Comparison of ENCODE assay signal across 12 mouse cellular contexts in the genomic region with DNA sequence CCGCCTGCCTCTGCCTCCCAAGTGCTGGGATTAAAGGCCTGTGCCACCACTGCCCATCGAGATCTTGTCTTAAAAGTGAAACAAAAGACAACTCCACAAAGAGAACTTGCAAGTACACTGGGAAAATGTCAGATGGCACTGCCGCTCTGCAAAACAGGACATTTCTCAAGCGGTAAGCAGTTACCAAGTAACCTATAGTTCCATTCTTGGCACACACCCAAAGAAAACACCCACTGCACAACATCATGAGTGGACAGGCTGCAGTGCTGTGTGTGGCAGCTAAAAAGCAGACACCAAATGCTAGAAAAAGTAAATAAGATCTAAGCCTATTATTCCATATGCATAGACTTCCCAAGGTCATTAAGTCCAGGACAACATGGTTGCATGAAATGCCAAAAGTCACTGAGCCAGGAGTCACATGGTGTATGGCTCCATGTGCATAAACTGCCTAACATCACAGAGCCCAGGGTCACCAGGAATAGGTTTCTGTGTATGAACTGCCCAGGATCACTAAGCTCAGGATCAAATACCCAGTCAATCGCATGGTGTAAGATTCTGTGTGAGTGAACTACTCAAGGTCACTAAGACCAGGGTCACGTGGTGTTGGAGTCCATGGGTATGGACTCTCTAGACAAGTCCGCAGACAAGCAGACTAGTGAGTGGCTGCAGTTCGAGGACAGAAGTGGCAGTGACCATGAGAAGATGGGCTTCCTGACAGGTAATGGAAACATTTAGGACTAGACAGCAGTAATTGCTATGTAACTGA. TPM values are rescaled to one million over a fixed set of nuclear protein-coding genes. Genes with fewer than 3 reads are reported as not detected.
DNase-seq lines count a peak whose midpoint lies in the region; ATAC-seq and TF ChIP-seq lines count a peak whose summit lies in the region.
"Had no signal": no experiment of that assay in that cellular context is flagged by ENCODE, and none has a peak within 500 bp of the region (broad histone marks: within the 10 kb centered on the region; RNA-seq: fewer than 3 reads in every experiment).

No protein-coding gene starts in this region.

- peaks cover 16% of the 10 kb centered on the region for H3K36me3 ChIP-seq in heart, embryonic 14.5 days (ENCODE audit: control insufficient read depth, insufficient read depth, low read length)
- H3K36me3 ChIP-seq in liver, postnatal 0 days (replicated peaks; ENCODE audit: insufficient read depth, low read length) = peaks cover 6% of the 10 kb centered on the region; the same call in 1 of the 2 replicates
- no peaks in the 10 kb centered on the region; the same call in 1 of the 2 replicates for H3K36me3 ChIP-seq in forebrain, embryonic 11.5 days (ENCODE audit: control insufficient read depth, insufficient read depth, low read length)

- no peak overlapping the region for H3K9ac ChIP-seq in heart, embryonic 14.5 days (ENCODE audit: low read length)
- peak overlapping the region; percentile 26; the same call in 1 of the 2 replicates for H3K9ac ChIP-seq in liver, postnatal 0 days (replicated peaks)
- no peak overlapping the region for H3K9ac ChIP-seq in forebrain, embryonic 11.5 days (ENCODE audit: low read length)
- H3K9ac ChIP-seq: forebrain, postnatal 0 days had no signal

- H3K4me3 ChIP-seq in heart, embryonic 14.5 days (ENCODE audit: control insufficient read depth in 1 of 2, insufficient read depth in 1 of 2, low read depth in 1 of 2, low read length in 2 of 2) = no peak overlapping the region
- no peak overlapping the region for H3K4me3 ChIP-seq in layer of hippocampus, adult 2 months
- no peak overlapping the region for H3K4me3 ChIP-seq in liver, postnatal 0 days (ENCODE audit: low read depth, low read length)
- no peak overlapping the region for H3K4me3 ChIP-seq in forebrain, embryonic 11.5 days (ENCODE audit: low read depth, low read length)

- no peak for TF ChIP-seq EP300 in liver, postnatal 0 days (IDR thresholded peaks at IDR 0.05; ENCODE audit: low read depth)

- DNase-seq in heart, postnatal 4 days = no peak
- no peak for DNase-seq in layer of hippocampus, adult 2 months (ENCODE audit: low spot score in 2 of 2)
- no peak for DNase-seq in layer of hippocampus, postnatal 25 days (ENCODE audit: extremely low spot score in 1 of 2, low spot score in 1 of 2)
- DNase-seq in brain, adult 2 months (ENCODE audit: low read depth, low spot score) = peak; percentile 52
- no peak for DNase-seq in liver, postnatal 0 days
- no peak for DNase-seq in forebrain, embryonic 11.5 days (ENCODE audit: low spot score)
- no peak for DNase-seq in right cerebral cortex, postnatal 10 days (ENCODE audit: low spot score in 2 of 2)
- DNase-seq: forebrain, postnatal 0 days; right cerebral cortex, adult 18-20 months had no signal

- H3K27me3 ChIP-seq in heart, embryonic 14.5 days (ENCODE audit: control insufficient read depth, insufficient read depth, low read length) = no peaks in the 10 kb centered on the region
- H3K27me3 ChIP-seq in liver, postnatal 0 days (ENCODE audit: insufficient read depth, low read length) = no peaks in the 10 kb centered on the region
- no peaks in the 10 kb centered on the region for H3K27me3 ChIP-seq in forebrain, embryonic 11.5 days (ENCODE audit: control insufficient read depth, insufficient read depth, low read length)

- H3K4me2 ChIP-seq in heart, embryonic 14.5 days (ENCODE audit: low read length) = no peak overlapping the region; the same call in 1 of the 2 replicates
- peak overlapping the region; percentile 35; the same call in 1 of the 2 replicates for H3K4me2 ChIP-seq in liver, postnatal 0 days (ENCODE audit: low read depth, low read length)
- H3K4me2 ChIP-seq in forebrain, embryonic 11.5 days (ENCODE audit: low read depth, low read length, severe bottlenecking) = no peak overlapping the region

- H3K4me1 ChIP-seq in heart, embryonic 14.5 days (ENCODE audit: control insufficient read depth in 2 of 2, insufficient read depth in 2 of 2, low read length in 2 of 2) = peaks cover 45 to 70% of the 10 kb centered on the region in 2 experiments
- peaks cover 59% of the 10 kb centered on the region for H3K4me1 ChIP-seq in liver, postnatal 0 days (ENCODE audit: insufficient read depth)
- no peaks in the 10 kb centered on the region for H3K4me1 ChIP-seq in forebrain, embryonic 11.5 days (replicated peaks; ENCODE audit: control insufficient read depth, insufficient read depth, low read length)

- no peaks in the 10 kb centered on the region for H3K9me3 ChIP-seq in heart, embryonic 14.5 days (ENCODE audit: control insufficient read depth, low read length)
- no peaks in the 10 kb centered on the region for H3K9me3 ChIP-seq in liver, postnatal 0 days (ENCODE audit: low read length)
- no peaks in the 10 kb centered on the region for H3K9me3 ChIP-seq in forebrain, embryonic 11.5 days (ENCODE audit: control insufficient read depth, low read length)

- 64% methylated on average over 8 of the region's 8 CpGs for WGBS in heart, embryonic 14.5 days
- 55% methylated on average over 8 of the region's 8 CpGs for WGBS in liver, postnatal 0 days (ENCODE audit: insufficient replicate concordance)
- 95% methylated on average over 8 of the region's 8 CpGs for WGBS in forebrain, embryonic 11.5 days

- TF ChIP-seq CTCF in layer of hippocampus, adult 2 months (conservative IDR thresholded peaks at IDR 0.05) = no peak
- no peak for TF ChIP-seq CTCF in liver, postnatal 0 days (IDR thresholded peaks at IDR 0.05; ENCODE audit: low read depth)

- ATAC-seq in heart, embryonic 14.5 days (ENCODE audit: insufficient number of reproducible peaks, insufficient read depth, low FRiP score, low read depth) = no peak
- ATAC-seq in liver, postnatal 0 days = peak; percentile 63
- no peak for ATAC-seq in forebrain, embryonic 11.5 days (replicated peaks; ENCODE audit: low FRiP score)
- ATAC-seq: CD4-positive, CD25-positive, alpha-beta regulatory T cell, adult 4 months; forebrain, postnatal 0 days had no signal

- H3K27ac ChIP-seq in heart, embryonic 14.5 days (replicated peaks in 1 of 2; ENCODE audit: control insufficient read depth in 1 of 2, insufficient read depth in 1 of 2, low read depth in 2 of 2, low read length in 2 of 2) = peak overlapping the region; percentile 19 to 79
- peak overlapping the region; percentile 2; the same call in 1 of the 2 replicates for H3K27ac ChIP-seq in layer of hippocampus, adult 2 months
- peak overlapping the region; percentile 78 for H3K27ac ChIP-seq in liver, postnatal 0 days (ENCODE audit: low read depth)
- H3K27ac ChIP-seq in forebrain, embryonic 11.5 days (ENCODE audit: low read depth, low read length) = no peak overlapping the region

RNA-seq across cellular contexts. Expression of a gene that starts 10.2 kb away (rescaled TPM):
- polyA plus RNA-seq in heart, embryonic 14.5 days (2014; fragmentation: Nextera tagmentation; extraction: Ambion mirVana) = 11.8 and 12.2 TPM in 2 replicates
- total RNA-seq in heart, postnatal 4 days (2021) = 10 to 100 TPM; 43.4 to 50.3 TPM
- total RNA-seq in layer of hippocampus, adult 2 months (2021) = 10 to 100 TPM; 26.2 to 27.3 TPM
- 10 to 100 TPM; 25.5 to 28.2 TPM for total RNA-seq in layer of hippocampus, postnatal 25 days (2021)
- polyA plus RNA-seq in liver, postnatal 0 days (2015; fragmentation: Nextera tagmentation; extraction: Ambion mirVana) = 38.1 and 39.5 TPM in 2 replicates
- 11.2 and 12.3 TPM in 2 replicates for polyA plus RNA-seq in forebrain, embryonic 11.5 days (2014; fragmentation: Nextera tagmentation; extraction: Ambion mirVana)

RNA-seq across cellular contexts. Expression of a gene that starts 26.4 kb away (rescaled TPM):
- polyA plus RNA-seq in heart, embryonic 14.5 days (2014; fragmentation: Nextera tagmentation; extraction: Ambion mirVana) = 29.3 and 31.4 TPM in 2 replicates
- 10 to 100 TPM; 11.8 to 15.2 TPM for total RNA-seq in heart, postnatal 4 days (2021)
- total RNA-seq in layer of hippocampus, adult 2 months (2021) = 10 to 100 TPM; 55.8 to 57.2 TPM
- total RNA-seq in layer of hippocampus, postnatal 25 days (2021) = 10 to 100 TPM; 58.2 to 66.7 TPM
- polyA plus RNA-seq in liver, postnatal 0 days (2015; fragmentation: Nextera tagmentation; extraction: Ambion mirVana) = 26.0 and 27.3 TPM in 2 replicates
- polyA plus RNA-seq in forebrain, embryonic 11.5 days (2014; fragmentation: Nextera tagmentation; extraction: Ambion mirVana) = 73.9 and 82.4 TPM in 2 replicates

RNA-seq across cellular contexts. Expression of a gene that starts 51.3 kb away (rescaled TPM):
- polyA plus RNA-seq in heart, embryonic 14.5 days (2014; fragmentation: Nextera tagmentation; extraction: Ambion mirVana) = not detected in 2 replicates
- not detected for total RNA-seq in heart, postnatal 4 days (2021)
- not detected for total RNA-seq in layer of hippocampus, adult 2 months (2021)
- not detected for total RNA-seq in layer of hippocampus, postnatal 25 days (2021)
- not detected in 2 replicates for polyA plus RNA-seq in liver, postnatal 0 days (2015; fragmentation: Nextera tagmentation; extraction: Ambion mirVana)
- polyA plus RNA-seq in forebrain, embryonic 11.5 days (2014; fragmentation: Nextera tagmentation; extraction: Ambion mirVana) = not detected in 2 replicates
- total RNA-seq: forebrain, postnatal 0 days; left cerebral cortex, adult 8-10 months had no signal
- polyA plus RNA-seq: CD4-positive, CD25-positive, alpha-beta regulatory T cell, adult 4 months; forebrain, postnatal 0 days had no signal
